Mouse (Mus musculus): Measurements from ENCODE around the gene Cpa5. TPM values are rescaled to one million over a fixed set of nuclear protein-coding genes. Genes with fewer than 3 reads are reported as not detected.

Gene Cpa5
- polyA plus RNA-seq, 1 experiment from 2014 or later: 0.97 TPM

- Histone ChIP-seq H3K36me3 (no peaks in the 10 kb centered on the region), H3K4me1 (peaks cover 50% of the 10 kb centered on the region), H3K4me3 (no peak overlapping the region), H3K9me3 (no peaks in the 10 kb centered on the region), H3K27me3 (ENCODE audit: insufficient read depth, poor library complexity, severe bottlenecking) (no peaks in the 10 kb centered on the region), H3K27ac (peak overlapping the region; percentile 69)
- WGBS: 80% methylated on average over 7 of the region's 7 CpGs
- no peak for DNase-seq (ENCODE audit: low spot score)
Observed at GRCm38 (mm10) chr6:30680442-30680841, 69.6 kb downstream of the Cpa5 start.

Other genes with a start within 250 kb of the Cpa5 start
- gene Zc3hc1, start 220.0 kb upstream of the Cpa5 start, polyA plus RNA-seq (2016; fragmentation: Nextera tagmentation; extraction: Ambion mirVana): 55.6 and 71.2 TPM in 2 replicates
- 30.9 and 33.8 TPM in 2 replicates for gene Klhdc10, start 209.1 kb upstream of the Cpa5 start, polyA plus RNA-seq (2016; fragmentation: Nextera tagmentation; extraction: Ambion mirVana)
- 38.2 and 41.1 TPM in 2 replicates for gene Tmem209, start 101.2 kb upstream of the Cpa5 start, polyA plus RNA-seq (2016; fragmentation: Nextera tagmentation; extraction: Ambion mirVana)
- 0.16 TPM in 1 of 2 replicates, not detected in the other for gene Ssmem1, start 101.2 kb upstream of the Cpa5 start, polyA plus RNA-seq (2016; fragmentation: Nextera tagmentation; extraction: Ambion mirVana)
- gene Cpa2, start 69.4 kb upstream of the Cpa5 start, polyA plus RNA-seq (2016; fragmentation: Nextera tagmentation; extraction: Ambion mirVana): 17.8 and 29.1 TPM in 2 replicates
- 1.2 and 1.7 TPM in 2 replicates for gene Cpa4, start 42.6 kb upstream of the Cpa5 start, polyA plus RNA-seq (2016; fragmentation: Nextera tagmentation; extraction: Ambion mirVana)
- gene Cpa1, start 28.2 kb downstream of the Cpa5 start, polyA plus RNA-seq (2016; fragmentation: Nextera tagmentation; extraction: Ambion mirVana): 3.9 and 4.3 TPM in 2 replicates
- gene Cep41, start 82.7 kb downstream of the Cpa5 start, polyA plus RNA-seq (2016; fragmentation: Nextera tagmentation; extraction: Ambion mirVana): 12.5 and 15.3 TPM in 2 replicates
- gene Mest, start 112.5 kb downstream of the Cpa5 start, polyA plus RNA-seq (2016; fragmentation: Nextera tagmentation; extraction: Ambion mirVana): 3,213 and 4,348 TPM in 2 replicates

Measured in heart, embryonic 10.5 days (tissue).